Mouse (Mus musculus): ENCODE results near the gene Stt3b. TPM values are rescaled to one million over a fixed set of nuclear protein-coding genes. Genes with fewer than 3 reads are reported as not detected.
"Not testable (repeated sequence)": the region's sequence is repeated elsewhere in the genome, so short reads cannot be mapped to it uniquely, and the experiment has no call there.

Stt3b gene
- polyA plus RNA-seq, 1 experiment from 2014 or later = 83.3 TPM

DNA sequence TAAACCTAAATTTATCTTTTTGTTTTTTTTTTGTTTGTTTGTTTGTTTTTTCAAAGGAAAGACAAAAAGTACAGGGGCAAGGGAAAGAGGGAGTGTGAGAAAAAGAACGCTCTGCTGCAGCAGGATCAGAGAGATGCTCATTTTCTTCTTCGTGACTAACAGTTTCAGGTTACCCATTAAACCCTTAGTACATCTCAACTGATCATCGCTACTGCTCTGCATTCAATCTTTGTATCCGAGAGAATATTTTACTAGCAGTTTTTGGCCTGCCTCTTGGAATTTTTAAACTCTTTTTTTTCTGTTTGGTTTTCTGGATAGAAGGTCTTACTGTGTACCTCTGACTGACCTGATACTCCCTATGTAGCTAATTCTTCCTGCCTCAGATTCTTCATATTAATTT, 25.8 kb downstream of the Stt3b start:
- Histone ChIP-seq H3K4me1 (ENCODE audit: control insufficient read depth, insufficient read depth, low read depth, low read length) (no peaks in the 10 kb centered on the region), H3K4me3 (ENCODE audit: low read length) (no peak overlapping the region), H3K36me3 (ENCODE audit: control insufficient read depth, insufficient read depth, low read length) (no peaks in the 10 kb centered on the region), H3K27ac (ENCODE audit: low read depth, low read length) (no peak overlapping the region), H3K27me3 (replicated peaks; ENCODE audit: control insufficient read depth, insufficient read depth, low read length) (no peaks in the 10 kb centered on the region), H3K9ac (ENCODE audit: low read depth, low read length) (no peak overlapping the region), H3K9me3 (ENCODE audit: control insufficient read depth, low read length) (no peaks in the 10 kb centered on the region), H3K4me2 (ENCODE audit: low read length) (no peak overlapping the region)
- ATAC-seq = no peak
- WGBS = 80% methylated on average over 4 of the region's 4 CpGs

DNA sequence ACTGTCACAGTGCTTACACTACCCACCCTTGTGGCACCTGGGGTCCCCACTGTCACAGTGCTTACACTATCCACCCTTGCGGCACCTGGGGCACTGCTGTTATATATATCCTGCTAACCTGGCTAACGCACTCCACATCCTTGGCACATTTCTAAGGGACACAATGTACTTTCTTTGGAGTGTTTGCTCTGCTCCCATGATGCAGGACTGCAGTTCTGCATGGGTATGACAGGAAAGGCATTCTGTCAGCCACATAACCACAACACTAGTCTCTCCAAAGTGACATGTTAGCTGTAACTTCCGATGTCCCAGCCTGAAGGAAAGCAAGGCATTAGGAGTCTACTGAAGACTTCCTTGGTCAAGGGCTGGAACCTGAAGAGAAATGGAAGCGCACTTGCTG, 26.8 kb downstream of the Stt3b start:
- Histone ChIP-seq H3K9ac (ENCODE audit: low read depth, low read length) (no peak overlapping the region), H3K4me1 (ENCODE audit: control insufficient read depth, insufficient read depth, low read depth, low read length) (no peaks in the 10 kb centered on the region), H3K27me3 (replicated peaks; ENCODE audit: control insufficient read depth, insufficient read depth, low read length) (no peaks in the 10 kb centered on the region), H3K4me2 (ENCODE audit: low read length) (no peak overlapping the region), H3K36me3 (ENCODE audit: control insufficient read depth, insufficient read depth, low read length) (peaks cover 3% of the 10 kb centered on the region; the same call in 1 of the 2 replicates), H3K9me3 (ENCODE audit: control insufficient read depth, low read length) (no peaks in the 10 kb centered on the region), H3K4me3 (ENCODE audit: low read length) (no peak overlapping the region), H3K27ac (ENCODE audit: low read depth, low read length) (no peak overlapping the region)
- 88% methylated on average over 4 of the region's 4 CpGs for WGBS
- ATAC-seq = no peak

DNA sequence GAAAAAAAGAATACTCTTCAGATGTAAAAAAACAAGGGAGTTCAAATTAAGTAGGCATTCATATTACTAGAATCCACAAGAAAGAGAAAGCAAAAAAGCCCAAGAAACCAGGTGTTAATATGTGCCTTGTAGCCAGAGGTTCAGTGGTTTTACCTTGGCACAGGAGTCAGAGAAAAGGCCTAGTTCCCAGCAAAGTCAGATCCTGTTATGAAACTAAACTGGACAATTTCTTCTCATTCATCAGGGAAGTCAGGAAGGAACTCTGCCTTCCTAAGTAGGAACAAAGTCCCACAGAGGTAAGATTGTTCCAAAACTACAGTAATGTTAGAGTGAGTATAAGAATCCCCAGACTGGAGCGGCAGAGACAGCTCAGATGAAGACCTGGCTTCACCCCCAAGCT, 31.6 kb downstream of the Stt3b start:
- H3K36me3 ChIP-seq (ENCODE audit: control insufficient read depth, insufficient read depth, low read length) = peaks cover 18% of the 10 kb centered on the region
- H3K27ac ChIP-seq (ENCODE audit: low read depth, low read length) = no peak overlapping the region
- H3K9ac ChIP-seq (ENCODE audit: low read depth, low read length) = no peak overlapping the region
- no peaks in the 10 kb centered on the region for H3K4me1 ChIP-seq (ENCODE audit: control insufficient read depth, insufficient read depth, low read depth, low read length)
- no peaks in the 10 kb centered on the region for H3K9me3 ChIP-seq (ENCODE audit: control insufficient read depth, low read length)
- no peak for ATAC-seq
- no peak overlapping the region for H3K4me3 ChIP-seq (ENCODE audit: low read length)
- H3K4me2 ChIP-seq (ENCODE audit: low read length) = no peak overlapping the region
- H3K27me3 ChIP-seq (replicated peaks; ENCODE audit: control insufficient read depth, insufficient read depth, low read length) = no peaks in the 10 kb centered on the region
- WGBS = 88% methylated on average over 1 of the region's 1 CpGs

DNA sequence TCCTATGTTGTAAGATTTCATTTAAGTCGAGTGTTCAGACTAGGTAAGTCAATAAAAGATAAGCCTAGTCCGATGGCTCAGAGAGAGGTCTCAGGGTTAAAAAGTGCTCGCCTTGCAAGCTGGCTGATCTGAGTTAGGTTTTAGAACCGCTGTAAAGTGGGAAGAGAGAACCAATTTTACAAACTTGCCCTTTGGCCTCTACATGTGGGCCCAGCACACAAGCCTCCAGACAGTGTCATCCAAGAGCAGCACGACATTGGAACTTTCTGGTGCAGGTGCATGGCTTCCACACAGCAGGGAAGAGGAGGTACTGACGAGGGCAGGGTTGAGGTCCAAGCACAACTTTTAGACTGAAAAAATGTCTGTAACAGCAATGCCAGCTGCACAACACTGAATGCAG, 35.4 kb downstream of the Stt3b start:
- Histone ChIP-seq H3K27me3 (replicated peaks; ENCODE audit: control insufficient read depth, insufficient read depth, low read length) (no peaks in the 10 kb centered on the region), H3K27ac (ENCODE audit: low read depth, low read length) (no peak overlapping the region), H3K36me3 (ENCODE audit: control insufficient read depth, insufficient read depth, low read length) (peaks cover 18% of the 10 kb centered on the region), H3K9me3 (ENCODE audit: control insufficient read depth, low read length) (no peaks in the 10 kb centered on the region), H3K4me3 (ENCODE audit: low read length) (no peak overlapping the region), H3K4me2 (ENCODE audit: low read length) (no peak overlapping the region), H3K4me1 (ENCODE audit: control insufficient read depth, insufficient read depth, low read depth, low read length) (no peaks in the 10 kb centered on the region), H3K9ac (ENCODE audit: low read depth, low read length) (no peak overlapping the region)
- ATAC-seq = no peak
- WGBS = 94% methylated on average over 6 of the region's 6 CpGs

DNA sequence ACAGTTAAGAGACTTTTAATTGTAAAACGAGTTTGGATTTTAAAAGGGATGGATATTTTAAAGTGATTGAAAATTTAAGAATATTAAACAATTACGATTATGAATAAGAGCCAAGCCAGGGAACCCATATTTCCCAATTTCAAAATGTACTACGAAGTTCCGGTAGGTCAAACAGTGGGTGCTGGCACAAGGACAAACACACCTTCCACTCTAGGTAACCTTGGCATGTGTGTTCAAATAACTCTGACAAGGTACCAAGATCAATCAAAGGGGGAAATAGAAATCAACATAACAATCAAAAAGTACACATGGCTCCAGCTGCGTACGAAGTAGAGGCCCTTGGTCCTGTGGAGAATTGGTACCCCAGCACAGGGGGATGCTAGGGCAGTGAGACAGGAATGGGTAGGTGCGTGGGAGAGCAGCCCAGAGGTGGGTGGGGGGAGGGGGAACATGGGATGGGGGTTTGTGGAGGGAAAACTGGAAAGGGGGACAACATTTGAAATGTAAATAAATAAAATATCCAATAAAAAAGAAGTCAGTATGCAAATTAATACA, 37.0 kb downstream of the Stt3b start:
- H3K36me3 ChIP-seq (ENCODE audit: control insufficient read depth, insufficient read depth, low read length) = peaks cover 15% of the 10 kb centered on the region
- no peaks in the 10 kb centered on the region for H3K27me3 ChIP-seq (replicated peaks; ENCODE audit: control insufficient read depth, insufficient read depth, low read length)
- H3K4me1 ChIP-seq (ENCODE audit: control insufficient read depth, insufficient read depth, low read depth, low read length) = no peaks in the 10 kb centered on the region
- no peak overlapping the region for H3K9ac ChIP-seq (ENCODE audit: low read depth, low read length)
- WGBS = 93% methylated on average over 7 of the region's 7 CpGs
- no peaks in the 10 kb centered on the region for H3K9me3 ChIP-seq (ENCODE audit: control insufficient read depth, low read length)
- H3K4me2 ChIP-seq (ENCODE audit: low read length) = no peak overlapping the region
- ATAC-seq = no peak
- H3K4me3 ChIP-seq (ENCODE audit: low read length) = no peak overlapping the region
- no peak overlapping the region for H3K27ac ChIP-seq (ENCODE audit: low read depth, low read length)

DNA sequence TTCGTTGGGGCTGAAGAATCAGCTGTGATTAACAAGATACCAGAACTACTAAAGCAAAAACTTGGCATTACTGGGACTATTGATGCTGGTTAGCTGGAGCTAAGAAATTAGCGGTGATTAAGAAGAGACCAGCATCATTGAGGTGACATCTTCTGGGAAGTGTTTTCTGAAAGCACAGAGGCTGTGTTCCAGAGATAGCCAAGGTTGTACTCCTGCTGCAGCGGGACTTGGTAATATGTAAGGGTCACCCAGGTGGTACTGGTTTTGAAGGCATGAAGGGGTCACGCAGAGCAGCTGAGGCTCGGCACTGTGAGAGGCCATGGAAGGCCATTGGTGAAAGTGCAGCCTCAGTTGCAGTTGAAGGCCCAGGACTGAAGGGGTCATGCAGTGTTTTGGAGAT, 37.8 kb downstream of the Stt3b start:
- H3K4me1 ChIP-seq (ENCODE audit: control insufficient read depth, insufficient read depth, low read depth, low read length); H3K4me2 ChIP-seq (ENCODE audit: low read length); ATAC-seq; H3K9me3 ChIP-seq (ENCODE audit: control insufficient read depth, low read length); H3K27ac ChIP-seq (ENCODE audit: low read depth, low read length); H3K4me3 ChIP-seq (ENCODE audit: low read length); H3K27me3 ChIP-seq (replicated peaks; ENCODE audit: control insufficient read depth, insufficient read depth, low read length); H3K9ac ChIP-seq (ENCODE audit: low read depth, low read length): not testable (repeated sequence)
- WGBS = 92% methylated on average over 2 of the region's 5 CpGs
- H3K36me3 ChIP-seq (ENCODE audit: control insufficient read depth, insufficient read depth, low read length) = peaks cover 15% of the 10 kb centered on the region

DNA sequence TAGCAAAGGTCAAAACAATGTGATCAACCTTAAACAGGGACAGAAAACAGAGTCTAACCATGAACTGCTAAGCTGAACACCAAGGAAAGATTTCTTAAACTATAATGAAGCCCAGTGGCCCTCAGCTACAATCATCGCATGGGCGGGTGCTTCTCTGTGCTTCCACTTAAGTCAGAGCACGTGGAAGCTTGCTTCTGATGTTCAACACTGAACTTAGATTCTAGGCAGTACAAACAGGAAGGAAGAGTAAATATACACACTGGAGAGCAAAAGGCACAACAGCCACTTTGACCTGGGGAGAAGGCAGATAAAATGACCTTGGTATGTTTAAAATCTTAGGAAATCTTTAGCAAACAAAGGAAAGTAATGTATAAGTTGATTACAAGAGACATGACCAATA, 38.7 kb downstream of the Stt3b start:
- Histone ChIP-seq H3K27ac (ENCODE audit: low read depth, low read length) (no peak overlapping the region), H3K27me3 (replicated peaks; ENCODE audit: control insufficient read depth, insufficient read depth, low read length) (no peaks in the 10 kb centered on the region), H3K4me1 (ENCODE audit: control insufficient read depth, insufficient read depth, low read depth, low read length) (no peaks in the 10 kb centered on the region), H3K4me3 (ENCODE audit: low read length) (no peak overlapping the region), H3K9me3 (ENCODE audit: control insufficient read depth, low read length) (no peaks in the 10 kb centered on the region), H3K4me2 (ENCODE audit: low read length) (no peak overlapping the region), H3K9ac (ENCODE audit: low read depth, low read length) (no peak overlapping the region), H3K36me3 (ENCODE audit: control insufficient read depth, insufficient read depth, low read length) (peaks cover 11% of the 10 kb centered on the region)
- no peak for ATAC-seq
- 92% methylated on average over 3 of the region's 3 CpGs for WGBS

DNA sequence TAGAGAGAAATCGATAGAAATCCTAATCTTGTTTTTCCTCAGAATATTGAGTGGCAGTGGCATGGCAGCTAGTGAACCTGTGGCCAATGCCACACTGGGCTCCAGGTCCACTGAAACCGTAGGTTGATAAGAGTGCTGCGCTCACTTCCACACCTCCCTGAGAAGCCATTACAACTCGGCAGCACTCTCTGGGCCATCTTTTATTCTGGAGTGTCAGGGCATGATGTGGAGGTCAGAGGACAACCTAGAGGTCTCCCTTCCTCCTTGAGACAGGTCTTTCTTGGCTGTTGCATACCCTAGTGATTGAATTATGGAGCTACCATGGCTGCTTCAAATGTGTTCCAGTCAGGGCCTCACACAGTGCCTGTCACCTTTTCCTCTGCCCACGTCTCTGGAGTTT, 48.3 kb downstream of the Stt3b start:
- Histone ChIP-seq H3K9me3 (ENCODE audit: control insufficient read depth, low read length) (no peaks in the 10 kb centered on the region), H3K27me3 (replicated peaks; ENCODE audit: control insufficient read depth, insufficient read depth, low read length) (no peaks in the 10 kb centered on the region), H3K4me3 (ENCODE audit: low read length) (no peak overlapping the region), H3K4me1 (ENCODE audit: control insufficient read depth, insufficient read depth, low read depth, low read length) (no peaks in the 10 kb centered on the region), H3K36me3 (ENCODE audit: control insufficient read depth, insufficient read depth, low read length) (peaks cover 2% of the 10 kb centered on the region; the same call in 1 of the 2 replicates), H3K9ac (ENCODE audit: low read depth, low read length) (no peak overlapping the region), H3K27ac (ENCODE audit: low read depth, low read length) (no peak overlapping the region), H3K4me2 (ENCODE audit: low read length) (no peak overlapping the region)
- ATAC-seq = no peak; the same call in 1 of the 2 replicates
- 77% methylated on average over 5 of the region's 5 CpGs for WGBS

DNA sequence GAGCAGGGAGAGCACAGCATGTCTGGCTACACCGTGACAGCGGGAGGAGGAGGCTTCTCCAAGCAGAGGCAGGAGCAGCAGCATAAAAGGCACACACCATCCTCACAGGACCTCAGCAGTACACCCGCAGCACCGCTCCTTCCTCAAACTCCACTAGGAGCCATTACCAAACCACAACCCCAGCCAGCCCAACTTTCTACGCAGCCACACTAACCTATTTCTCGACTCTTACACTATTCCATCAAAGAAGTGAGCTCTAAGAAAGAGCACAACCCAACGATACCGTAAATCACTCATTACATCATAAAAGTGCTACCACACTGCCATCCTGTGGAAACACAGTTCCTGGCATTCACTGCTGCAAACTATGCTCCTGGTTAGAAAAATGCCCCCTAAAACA, 48.8 kb downstream of the Stt3b start:
- Histone ChIP-seq H3K4me3 (ENCODE audit: low read length) (no peak overlapping the region), H3K4me2 (ENCODE audit: low read length) (no peak overlapping the region), H3K27me3 (replicated peaks; ENCODE audit: control insufficient read depth, insufficient read depth, low read length) (no peaks in the 10 kb centered on the region), H3K27ac (ENCODE audit: low read depth, low read length) (no peak overlapping the region), H3K9me3 (ENCODE audit: control insufficient read depth, low read length) (no peaks in the 10 kb centered on the region), H3K9ac (ENCODE audit: low read depth, low read length) (no peak overlapping the region), H3K36me3 (ENCODE audit: control insufficient read depth, insufficient read depth, low read length) (peaks cover 4% of the 10 kb centered on the region), H3K4me1 (ENCODE audit: control insufficient read depth, insufficient read depth, low read depth, low read length) (no peaks in the 10 kb centered on the region)
- ATAC-seq = peak; percentile 45; the same call in 1 of the 2 replicates
- 66% methylated on average over 8 of the region's 8 CpGs for WGBS

DNA sequence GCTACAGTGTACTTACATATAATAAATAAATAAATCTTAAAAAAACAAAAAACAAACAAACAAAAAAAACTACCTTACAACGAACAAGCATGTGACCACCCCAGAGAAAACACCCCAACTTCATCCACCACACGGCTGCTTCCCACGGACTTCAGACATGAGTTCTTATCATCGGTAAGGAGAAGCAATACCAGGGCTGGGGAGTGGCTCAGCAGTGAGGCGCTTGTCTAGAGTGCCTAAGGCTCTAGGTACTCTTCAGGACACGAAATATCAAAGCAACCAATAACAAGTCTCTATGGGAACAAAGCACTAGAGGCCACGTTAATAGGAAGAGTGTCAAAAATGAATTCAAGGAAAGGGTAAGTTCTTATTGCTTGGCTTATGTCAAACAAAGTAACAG, 49.8 kb downstream of the Stt3b start:
- Histone ChIP-seq H3K4me1 (ENCODE audit: control insufficient read depth, insufficient read depth, low read depth, low read length) (no peaks in the 10 kb centered on the region), H3K27me3 (replicated peaks; ENCODE audit: control insufficient read depth, insufficient read depth, low read length) (no peaks in the 10 kb centered on the region), H3K9me3 (ENCODE audit: control insufficient read depth, low read length) (no peaks in the 10 kb centered on the region), H3K27ac (ENCODE audit: low read depth, low read length) (no peak overlapping the region), H3K4me3 (ENCODE audit: low read length) (no peak overlapping the region), H3K4me2 (ENCODE audit: low read length) (no peak overlapping the region), H3K9ac (ENCODE audit: low read depth, low read length) (no peak overlapping the region), H3K36me3 (ENCODE audit: control insufficient read depth, insufficient read depth, low read length) (peaks cover 4% of the 10 kb centered on the region)
- WGBS = 90% methylated on average over 7 of the region's 7 CpGs
- ATAC-seq = no peak
